Mouse (Mus musculus) intestine, embryonic 16.5 days (tissue): ENCODE data around the gene A230072I06Rik. TPM values are rescaled to one million over a fixed set of nuclear protein-coding genes. Genes with fewer than 3 reads are reported as not detected.

Source experiments
- ATAC-seq: fragments of 200-750 bp; cut with Nextera tagmentation; 2 replicates; pipeline ENCODE4 v1.8.0; 2017; ENCODE audit warnings: moderate TSS enrichment, moderate library complexity
- H3K27ac ChIP-seq: fragments of 300-500 bp; sonication (generic); 2 replicates; pipeline ENCODE4 v1.5.1; 2014; ENCODE audit warnings: mild to moderate bottlenecking, low read length
- H3K27me3 ChIP-seq: fragments of 300-500 bp; sonication (generic); replicated peaks from 2 replicates; pipeline ENCODE4 v1.6.1; 2014; ENCODE audit warnings: low read length, control low read depth, mixed read lengths; ENCODE audit not compliant: control insufficient read depth, insufficient read depth
- H3K36me3 ChIP-seq: fragments of 300-500 bp; sonication (generic); 2 replicates; pipeline ENCODE4 v1.6.1; 2014; ENCODE audit warnings: low read length, control low read depth; ENCODE audit not compliant: control insufficient read depth, insufficient read depth
- H3K4me1 ChIP-seq: fragments of 300-500 bp; sonication (generic); 2 replicates; pipeline ENCODE4 v1.6.1; 2014; ENCODE audit warnings: low read length, control low read depth, mixed read lengths; ENCODE audit not compliant: control insufficient read depth, insufficient read depth
- H3K4me2 ChIP-seq: fragments of 300-500 bp; sonication (generic); 2 replicates; pipeline ENCODE4 v1.6.1; 2014; ENCODE audit warnings: low read depth, low read length, control low read depth
- H3K4me3 ChIP-seq: fragments of 300-500 bp; sonication (generic); 2 replicates; pipeline ENCODE4 v1.5.1; 2014; ENCODE audit warnings: mild to moderate bottlenecking, low read length
- H3K9ac ChIP-seq: fragments of 300-500 bp; sonication (generic); 2 replicates; pipeline ENCODE4 v1.6.1; 2014; ENCODE audit warnings: low read depth, low read length
- H3K9me3 ChIP-seq: fragments of 300-500 bp; sonication (generic); 2 replicates; pipeline ENCODE4 v1.6.1; 2016; ENCODE audit warnings: low read length, control low read depth; ENCODE audit not compliant: control insufficient read depth
- WGBS: fragments of 180-500 bp; shearing (Covaris S2); extraction: QIAGEN DNeasy Blood & Tissue Kit; methylation state at CpG from one replicate; pipeline ENCODE4 v1.1.7; 2014; 5-methylcytosine and 5-hydroxymethylcytosine counted together
- polyA plus RNA-seq: library from polyadenylated mRNA; unstranded; fragments of >200 nt; fragmentation: Nextera tagmentation; extraction: Ambion mirVana; gene quantifications from 2 replicates; pipeline ENCODE4 v1.2.1, GENCODE M21; 2015

The A230072I06Rik gene
- polyA plus RNA-seq, 1 experiment from 2014 or later: not detected

DNA sequence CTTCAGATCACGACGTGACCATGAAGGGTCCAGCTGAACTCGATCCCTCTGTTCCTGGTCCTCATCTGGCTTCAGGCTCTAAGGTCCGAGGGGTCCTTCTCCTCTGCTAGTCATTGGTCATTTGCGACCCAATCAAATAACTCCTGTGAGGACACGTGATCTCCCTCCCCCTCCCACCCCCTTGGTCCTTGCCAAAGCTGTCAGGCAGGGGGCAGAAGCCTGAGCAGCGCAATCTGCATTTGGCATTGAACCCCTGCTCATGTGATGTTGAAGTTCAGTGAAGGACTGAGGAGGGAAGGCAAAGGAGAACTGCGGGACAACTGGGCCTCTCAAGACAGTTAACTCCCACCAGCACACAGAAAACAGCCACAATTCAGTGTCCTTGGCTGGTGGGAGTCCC lies 51.4 kb downstream of the A230072I06Rik start:
- Histone ChIP-seq H3K4me2 (no peak overlapping the region), H3K4me1 (no peaks in the 10 kb centered on the region), H3K4me3 (no peak overlapping the region), H3K36me3 (no peaks in the 10 kb centered on the region), H3K9ac (no peak overlapping the region), H3K9me3 (no peaks in the 10 kb centered on the region), H3K27ac (no peak overlapping the region), H3K27me3 (no peaks in the 10 kb centered on the region)
- no peak for ATAC-seq
- WGBS: 20% methylated on average over 8 of the region's 8 CpGs

Other genes starting within 250 kb of the A230072I06Rik start
- not detected in 2 replicates for gene Sox1, start 116.5 kb downstream of the A230072I06Rik start, polyA plus RNA-seq